Mouse (Mus musculus) limb, embryonic 13.5 days (tissue): Measurements from ENCODE around the gene Lsamp. TPM values are rescaled to one million over a fixed set of nuclear protein-coding genes. Genes with fewer than 3 reads are reported as not detected.
A peak's percentile ranks its signal among the peaks of the same experiment; 100 is the strongest.

Experiments used
- ATAC-seq: fragments of 200-750 bp; cut with Nextera tagmentation; 2 replicates; pipeline ENCODE4 v1.8.0; 2017; ENCODE audit warnings: low read depth, moderate number of reproducible peaks, moderate TSS enrichment; ENCODE audit not compliant: low FRiP score
- H3K27ac ChIP-seq: fragments of 300-500 bp; sonication (generic); 2 replicates; pipeline ENCODE4 v1.5.1; 2015; ENCODE audit warnings: inconsistent platforms, mild to moderate bottlenecking, moderate library complexity
- H3K27me3 ChIP-seq: fragments of 300-500 bp; sonication (generic); 2 replicates; pipeline ENCODE4 v1.6.1; 2015; ENCODE audit warnings: mild to moderate bottlenecking, inconsistent platforms
- H3K36me3 ChIP-seq: fragments of 300-500 bp; sonication (generic); 2 replicates; pipeline ENCODE4 v1.6.1; 2015; ENCODE audit warnings: inconsistent platforms, mild to moderate bottlenecking, moderate library complexity
- H3K4me1 ChIP-seq: fragments of 300-500 bp; sonication (generic); 2 replicates; pipeline ENCODE4 v1.6.1; 2015; ENCODE audit warnings: inconsistent platforms
- H3K4me2 ChIP-seq: fragments of 300-500 bp; sonication (generic); replicated peaks from 2 replicates; pipeline ENCODE4 v1.6.1; 2015; ENCODE audit warnings: inconsistent platforms, mild to moderate bottlenecking, moderate library complexity
- H3K4me3 ChIP-seq: fragments of 300-500 bp; sonication (generic); 2 replicates; pipeline ENCODE4 v1.5.1; 2015; ENCODE audit warnings: moderate library complexity, mild to moderate bottlenecking, inconsistent platforms
- H3K9ac ChIP-seq: fragments of 300-500 bp; sonication (generic); 2 replicates; pipeline ENCODE4 v1.6.1; 2015; ENCODE audit warnings: mild to moderate bottlenecking, inconsistent platforms
- H3K9me3 ChIP-seq: fragments of 300-500 bp; sonication (generic); 2 replicates; pipeline ENCODE4 v1.6.1; 2016; ENCODE audit warnings: inconsistent platforms
- WGBS: fragments of 180-500 bp; shearing (Covaris S2); methylation state at CpG from one replicate; pipeline ENCODE4 v1.1.7; 2015; 5-methylcytosine and 5-hydroxymethylcytosine counted together
- polyA plus RNA-seq: library from polyadenylated mRNA; unstranded; fragments of >200 nt; fragmentation: Nextera tagmentation; extraction: Ambion mirVana; gene quantifications from 2 replicates; pipeline ENCODE4 v1.2.1, GENCODE M21; 2015

Gene Lsamp
- polyA plus RNA-seq, 1 experiment from 2014 or later: 11.3 TPM

DNA sequence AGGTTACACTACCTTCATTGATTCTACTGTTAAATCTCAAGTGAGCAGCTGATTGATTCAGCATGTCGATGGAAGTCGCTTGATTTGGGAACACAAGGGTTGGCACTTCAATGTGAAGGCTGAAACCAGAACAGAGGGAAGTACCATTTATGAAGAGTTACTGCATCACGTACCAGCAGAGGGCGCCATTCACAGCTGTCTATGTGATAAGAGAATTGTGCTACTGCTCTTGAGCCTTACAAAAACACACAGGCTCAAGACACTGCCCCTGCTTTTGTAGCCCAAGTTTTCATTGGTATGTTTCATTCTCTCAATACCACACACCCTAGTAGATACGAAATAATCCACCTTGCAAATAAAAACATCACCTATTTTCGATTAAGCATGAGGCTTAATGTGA lies 754.9 kb downstream of the Lsamp start:
- H3K4me3 ChIP-seq: no peak overlapping the region
- no peak for ATAC-seq
- no peak overlapping the region for H3K9ac ChIP-seq
- no peaks in the 10 kb centered on the region for H3K27me3 ChIP-seq
- H3K4me2 ChIP-seq: no peak overlapping the region
- no peaks in the 10 kb centered on the region for H3K4me1 ChIP-seq
- H3K27ac ChIP-seq: no peak overlapping the region
- H3K9me3 ChIP-seq: no peaks in the 10 kb centered on the region
- 40% methylated on average over 6 of the region's 6 CpGs for WGBS
- H3K36me3 ChIP-seq: no peaks in the 10 kb centered on the region

DNA sequence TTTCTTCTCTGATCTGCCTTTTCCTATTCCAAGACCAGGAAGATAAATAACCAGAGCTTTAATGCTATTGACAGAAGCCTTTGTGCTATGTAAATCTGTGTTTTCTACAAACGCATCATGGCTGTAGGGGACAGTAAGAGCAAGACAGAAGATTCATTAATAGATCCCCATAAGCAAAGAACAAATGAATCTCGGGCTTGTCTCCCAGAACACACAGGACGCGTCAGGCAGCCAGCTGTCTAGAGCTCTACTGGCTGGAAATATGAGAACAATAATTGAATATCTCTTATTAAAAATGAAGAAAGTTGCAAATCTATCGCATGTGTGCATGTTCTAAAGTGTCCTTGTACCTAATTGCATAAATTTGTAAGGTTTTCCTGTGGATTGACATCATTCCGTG lies 755.6 kb downstream of the Lsamp start:
- Histone ChIP-seq H3K9me3 (no peaks in the 10 kb centered on the region), H3K36me3 (no peaks in the 10 kb centered on the region), H3K27me3 (no peaks in the 10 kb centered on the region), H3K4me3 (no peak overlapping the region), H3K27ac (no peak overlapping the region), H3K4me1 (no peaks in the 10 kb centered on the region), H3K4me2 (no peak overlapping the region), H3K9ac (no peak overlapping the region)
- WGBS: 78% methylated on average over 6 of the region's 6 CpGs
- no peak for ATAC-seq

DNA sequence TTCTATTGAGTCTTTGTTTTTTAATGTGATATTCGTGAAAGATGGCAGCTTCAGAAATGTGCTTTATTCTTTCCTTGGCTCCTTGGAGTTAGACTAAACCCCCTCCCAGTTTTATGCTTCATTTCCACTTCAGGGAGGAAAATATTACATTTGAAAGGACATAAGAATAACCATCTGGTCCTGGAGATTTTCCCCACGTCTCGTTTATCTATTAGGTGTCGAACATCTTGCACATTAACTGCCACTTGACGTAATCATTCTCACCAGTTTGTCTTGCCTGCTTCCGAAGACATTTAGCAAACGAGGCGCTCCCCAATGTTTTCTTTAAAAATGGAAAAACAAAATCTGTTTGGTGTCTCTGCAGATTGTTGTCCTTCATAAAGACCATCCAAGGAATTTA lies 756.1 kb downstream of the Lsamp start:
- WGBS: 76% methylated on average over 8 of the region's 8 CpGs
- Histone ChIP-seq H3K27ac (no peak overlapping the region), H3K4me2 (no peak overlapping the region), H3K9me3 (no peaks in the 10 kb centered on the region), H3K4me3 (no peak overlapping the region), H3K36me3 (no peaks in the 10 kb centered on the region), H3K4me1 (no peaks in the 10 kb centered on the region), H3K27me3 (no peaks in the 10 kb centered on the region), H3K9ac (no peak overlapping the region)
- ATAC-seq: no peak

DNA sequence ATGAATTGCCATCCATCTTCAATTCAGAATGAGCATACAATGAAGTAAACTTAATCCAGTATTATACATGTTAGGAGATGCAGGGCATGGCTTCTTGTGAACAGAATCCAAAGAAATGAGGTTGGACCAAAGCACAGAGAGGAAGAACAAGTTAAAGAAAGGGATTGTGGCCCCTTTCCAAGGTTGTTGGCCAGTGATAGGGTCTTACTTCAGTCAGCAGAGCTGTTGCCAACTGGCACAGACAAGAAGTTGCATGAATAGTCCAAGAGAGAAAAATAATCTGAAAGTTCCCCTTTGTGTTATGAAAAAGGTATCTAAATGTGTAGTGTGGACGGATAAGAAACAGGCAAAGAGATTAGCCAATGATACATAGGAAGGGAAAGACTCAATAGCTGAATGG lies 843.0 kb downstream of the Lsamp start:
- Histone ChIP-seq H3K27me3 (no peaks in the 10 kb centered on the region), H3K27ac (no peak overlapping the region), H3K4me2 (no peak overlapping the region), H3K9me3 (no peaks in the 10 kb centered on the region), H3K36me3 (no peaks in the 10 kb centered on the region), H3K9ac (no peak overlapping the region), H3K4me3 (no peak overlapping the region), H3K4me1 (no peaks in the 10 kb centered on the region)
- WGBS: 73% methylated on average over 1 of the region's 1 CpGs
- no peak for ATAC-seq

DNA sequence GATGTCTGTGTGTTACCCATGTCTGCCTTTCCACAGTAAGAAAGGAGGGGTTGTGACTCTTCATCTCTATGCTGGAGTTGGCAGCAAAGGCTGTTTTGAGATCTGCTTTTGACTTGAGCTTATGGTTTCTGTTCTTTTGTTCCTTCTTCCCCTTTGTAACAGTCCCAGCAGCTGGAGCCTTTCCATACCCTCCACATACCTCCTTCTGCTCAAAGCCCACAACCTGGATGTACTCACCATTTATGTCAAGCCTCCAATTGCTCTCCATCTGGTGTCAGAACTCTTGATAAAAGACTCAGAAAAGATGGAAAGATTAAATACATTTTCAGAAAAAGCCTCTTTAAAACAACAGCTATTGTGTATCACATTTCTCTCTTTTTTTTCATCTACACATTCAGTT lies 847.4 kb downstream of the Lsamp start:
- no peak overlapping the region for H3K4me3 ChIP-seq
- H3K9ac ChIP-seq: no peak overlapping the region
- no peaks in the 10 kb centered on the region for H3K27me3 ChIP-seq
- no peaks in the 10 kb centered on the region for H3K9me3 ChIP-seq
- H3K27ac ChIP-seq: no peak overlapping the region
- no peaks in the 10 kb centered on the region for H3K36me3 ChIP-seq
- no peak overlapping the region for H3K4me2 ChIP-seq
- no peak for ATAC-seq
- no peaks in the 10 kb centered on the region for H3K4me1 ChIP-seq

DNA sequence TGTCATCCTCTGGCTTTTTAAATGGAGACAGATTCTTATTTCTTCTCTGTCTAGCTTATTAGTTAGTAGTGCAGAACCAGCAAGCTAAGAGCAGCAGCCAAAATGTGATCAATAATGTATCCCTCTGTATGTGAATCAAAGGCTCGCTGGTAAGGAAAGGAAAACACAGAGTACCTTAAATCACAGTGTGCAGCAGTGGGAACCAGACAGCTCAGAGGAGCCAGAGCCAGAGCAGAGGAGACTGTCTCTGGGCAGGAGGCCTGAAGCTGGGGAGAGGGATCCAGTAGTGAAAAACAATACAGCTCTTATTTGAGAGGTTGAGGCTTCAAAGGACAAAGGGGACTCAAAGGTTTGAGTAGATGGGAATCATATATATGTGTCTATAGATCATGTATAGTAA lies 857.6 kb downstream of the Lsamp start:
- no peak overlapping the region for H3K4me3 ChIP-seq
- H3K9me3 ChIP-seq: no peaks in the 10 kb centered on the region
- no peak overlapping the region for H3K27ac ChIP-seq
- no peak for ATAC-seq
- no peaks in the 10 kb centered on the region for H3K36me3 ChIP-seq
- no peaks in the 10 kb centered on the region for H3K4me1 ChIP-seq
- H3K9ac ChIP-seq: no peak overlapping the region
- WGBS: 60% methylated on average over 1 of the region's 1 CpGs
- no peak overlapping the region for H3K4me2 ChIP-seq
- no peaks in the 10 kb centered on the region for H3K27me3 ChIP-seq

DNA sequence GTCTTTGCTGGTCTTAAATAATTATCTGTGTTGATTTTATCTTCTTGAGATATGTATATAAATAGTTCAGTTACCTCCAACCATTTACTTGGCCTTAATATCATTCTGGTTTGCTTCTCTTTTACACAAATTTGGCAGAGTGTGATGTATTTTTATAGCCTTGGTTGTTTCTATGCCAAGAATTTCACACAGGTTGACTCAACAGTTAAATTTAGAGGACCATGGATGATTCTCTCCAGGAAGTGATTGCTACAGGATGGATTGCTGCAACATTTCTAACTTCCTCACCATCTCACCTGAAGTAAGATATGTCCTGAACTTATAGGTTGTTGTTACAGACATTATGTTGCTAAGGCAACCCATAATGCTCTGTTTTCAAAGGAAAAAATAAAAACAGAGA lies 882.6 kb downstream of the Lsamp start:
- no peak overlapping the region for H3K4me2 ChIP-seq
- H3K27ac ChIP-seq: no peak overlapping the region

DNA sequence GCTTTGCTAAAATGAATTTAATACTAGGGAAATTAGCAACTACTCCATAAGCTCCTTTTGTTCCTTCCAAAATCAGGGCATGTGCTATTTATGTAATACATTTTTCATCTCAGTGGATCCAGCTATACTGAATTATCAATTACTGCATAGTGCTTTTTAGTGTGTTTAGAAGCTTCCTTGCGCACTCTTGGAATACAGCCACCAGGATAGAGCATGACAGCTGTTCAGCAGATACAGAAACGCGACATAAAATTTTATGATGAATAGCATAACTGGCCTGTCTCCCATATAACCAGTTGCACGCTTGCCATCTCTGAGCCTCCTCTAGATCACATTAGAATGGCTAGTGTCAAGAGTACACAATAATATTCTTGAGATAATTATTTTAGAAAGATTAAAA lies 894.1 kb downstream of the Lsamp start:
- Histone ChIP-seq H3K27ac (no peak overlapping the region), H3K36me3 (no peaks in the 10 kb centered on the region), H3K4me1 (no peaks in the 10 kb centered on the region), H3K9me3 (no peaks in the 10 kb centered on the region), H3K4me3 (no peak overlapping the region), H3K9ac (no peak overlapping the region), H3K4me2 (no peak overlapping the region), H3K27me3 (no peaks in the 10 kb centered on the region)
- WGBS: 62% methylated on average over 4 of the region's 4 CpGs
- ATAC-seq: no peak

More for the DNA sequence above, 882.6 kb downstream of the Lsamp start:
- Histone ChIP-seq H3K9ac (no peak overlapping the region), H3K36me3 (no peaks in the 10 kb centered on the region), H3K9me3 (no peaks in the 10 kb centered on the region), H3K4me3 (no peak overlapping the region), H3K4me1 (no peaks in the 10 kb centered on the region), H3K27me3 (no peaks in the 10 kb centered on the region)
- ATAC-seq: no peak

DNA sequence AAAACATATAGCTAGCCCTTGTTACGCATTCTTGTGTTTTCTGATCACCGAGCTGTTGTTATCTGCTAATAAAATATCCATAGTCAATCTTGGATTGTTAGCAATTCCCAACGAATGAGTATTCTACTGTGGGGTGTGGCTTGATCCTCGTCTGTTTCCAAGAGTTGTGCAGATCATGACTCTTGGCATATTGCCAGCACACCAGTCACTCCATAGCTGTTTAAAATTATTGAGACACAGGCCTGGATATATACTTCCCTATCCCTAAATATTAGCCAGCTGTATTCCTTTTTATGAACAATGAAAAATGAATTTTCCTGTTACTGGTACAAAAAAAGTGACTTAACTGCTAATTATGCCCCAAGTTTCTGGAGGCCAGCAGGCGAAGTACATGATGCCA lies 897.8 kb downstream of the Lsamp start:
- WGBS: 53% methylated on average over 5 of the region's 5 CpGs
- Histone ChIP-seq H3K4me2 (no peak overlapping the region), H3K27me3 (no peaks in the 10 kb centered on the region), H3K27ac (no peak overlapping the region), H3K4me3 (no peak overlapping the region), H3K9me3 (no peaks in the 10 kb centered on the region), H3K9ac (no peak overlapping the region), H3K36me3 (no peaks in the 10 kb centered on the region), H3K4me1 (no peaks in the 10 kb centered on the region)
- peak; percentile 57; the same call in 1 of the 2 replicates for ATAC-seq

DNA sequence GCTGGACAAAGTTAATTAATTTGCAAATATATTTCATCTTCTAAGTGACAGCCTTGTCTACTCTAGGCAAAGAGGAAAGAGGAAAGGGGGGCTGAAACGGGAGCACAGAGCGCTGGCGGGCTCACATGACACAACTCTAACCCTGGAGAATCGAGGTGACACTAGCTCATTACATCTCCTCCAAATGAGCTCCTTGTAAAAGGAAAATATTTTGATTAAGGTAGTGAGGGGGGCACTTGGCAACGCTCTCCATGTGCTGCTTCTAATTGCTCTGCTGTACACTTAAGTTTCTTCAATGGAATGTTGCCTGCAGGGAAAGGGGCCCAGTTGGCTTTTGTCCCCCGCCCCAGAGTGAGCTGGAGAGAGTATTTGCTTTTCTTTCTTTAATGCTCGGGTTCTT lies 907.2 kb downstream of the Lsamp start:
- H3K27ac ChIP-seq: no peak overlapping the region
- H3K9me3 ChIP-seq: no peaks in the 10 kb centered on the region
- ATAC-seq: peak; percentile 71
- H3K4me1 ChIP-seq: peaks cover 5% of the 10 kb centered on the region; the same call in 1 of the 2 replicates
- H3K36me3 ChIP-seq: no peaks in the 10 kb centered on the region
- H3K4me3 ChIP-seq: no peak overlapping the region
- no peak overlapping the region; the same call in 1 of the 2 replicates for H3K4me2 ChIP-seq
- no peaks in the 10 kb centered on the region for H3K27me3 ChIP-seq
- H3K9ac ChIP-seq: no peak overlapping the region
- WGBS: 17% methylated on average over 7 of the region's 7 CpGs

DNA sequence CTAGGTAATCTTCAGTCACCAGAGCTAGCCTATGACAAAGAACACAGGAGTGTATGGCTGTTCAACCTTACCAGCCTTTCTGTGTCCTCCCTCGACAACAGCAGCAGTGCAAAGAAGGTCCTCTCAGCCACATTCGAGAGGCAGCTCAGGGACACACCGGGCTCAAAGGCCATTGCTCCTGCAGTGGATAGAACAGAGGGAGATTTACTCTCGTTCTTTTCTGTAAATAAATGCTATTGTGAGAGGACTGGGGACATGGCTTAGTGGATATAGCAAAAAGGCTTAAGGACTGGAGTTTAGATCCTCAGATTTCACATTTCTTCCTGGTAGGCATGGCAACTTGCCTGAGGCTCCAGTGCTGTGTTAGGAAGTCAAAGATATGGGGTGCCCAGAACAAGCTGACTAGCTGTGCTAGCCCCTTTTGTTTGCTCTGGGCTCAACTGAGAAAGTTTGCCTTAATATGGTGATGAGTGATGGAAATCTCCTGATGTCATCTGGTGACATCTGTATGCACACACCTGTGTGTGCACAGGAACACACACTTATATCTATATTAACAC lies 913.7 kb downstream of the Lsamp start:
- no peak overlapping the region for H3K4me2 ChIP-seq
- no peaks in the 10 kb centered on the region for H3K27me3 ChIP-seq
- no peak overlapping the region for H3K27ac ChIP-seq
- H3K9ac ChIP-seq: no peak overlapping the region
- ATAC-seq: no peak
- H3K36me3 ChIP-seq: no peaks in the 10 kb centered on the region
- H3K4me1 ChIP-seq: no peaks in the 10 kb centered on the region
- no peak overlapping the region for H3K4me3 ChIP-seq
- 67% methylated on average over 4 of the region's 4 CpGs for WGBS
- no peaks in the 10 kb centered on the region for H3K9me3 ChIP-seq

DNA sequence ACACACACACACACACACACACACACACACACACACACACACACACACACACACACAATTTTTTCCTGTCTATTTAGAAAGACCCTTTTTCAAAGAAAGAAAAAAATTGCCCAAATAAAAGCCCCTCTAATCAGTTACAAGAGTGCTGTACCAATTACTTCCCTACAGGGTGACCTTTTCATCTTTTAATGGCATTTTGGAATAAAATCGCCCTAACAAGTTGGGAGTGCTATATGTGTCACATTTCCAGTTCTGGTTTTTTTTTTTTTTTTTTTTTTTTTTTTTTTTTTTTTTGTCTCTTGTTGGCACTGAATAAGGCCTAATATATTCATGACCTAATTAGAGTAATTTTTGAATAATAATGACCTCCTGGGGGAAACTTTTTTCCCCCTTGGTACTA lies 923.7 kb downstream of the Lsamp start:
- Histone ChIP-seq H3K27ac (no peak overlapping the region), H3K27me3 (no peaks in the 10 kb centered on the region), H3K36me3 (no peaks in the 10 kb centered on the region), H3K4me1 (no peaks in the 10 kb centered on the region), H3K9ac (no peak overlapping the region), H3K4me2 (no peak overlapping the region), H3K9me3 (no peaks in the 10 kb centered on the region), H3K4me3 (no peak overlapping the region)
- no peak for ATAC-seq
- 29% methylated on average over 1 of the region's 1 CpGs for WGBS

DNA sequence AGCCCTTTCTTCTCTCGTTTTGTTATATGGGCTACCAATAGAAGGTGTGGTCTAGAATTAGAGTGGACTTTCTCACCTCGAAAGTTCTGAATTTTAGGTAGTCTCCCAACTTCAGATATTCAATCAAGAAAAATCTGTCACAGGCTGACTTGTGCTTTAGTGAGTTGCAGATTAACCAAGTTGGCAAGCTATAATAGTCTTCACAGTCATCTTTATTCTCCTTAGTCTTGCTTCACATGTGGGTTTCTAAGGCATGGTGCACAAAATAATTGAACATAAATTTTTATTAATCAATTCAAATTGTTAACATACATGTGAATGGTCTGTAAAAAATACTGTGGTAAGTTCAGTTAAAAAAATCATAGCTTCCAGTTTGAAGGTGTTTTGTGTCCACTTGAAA lies 930.0 kb downstream of the Lsamp start:
- ATAC-seq: no peak
- Histone ChIP-seq H3K36me3 (no peaks in the 10 kb centered on the region), H3K9ac (no peak overlapping the region), H3K4me1 (no peaks in the 10 kb centered on the region), H3K4me2 (no peak overlapping the region), H3K9me3 (no peaks in the 10 kb centered on the region), H3K4me3 (no peak overlapping the region), H3K27ac (no peak overlapping the region), H3K27me3 (no peaks in the 10 kb centered on the region)
- 72% methylated on average over 2 of the region's 2 CpGs for WGBS
